Mouse (Mus musculus) olfactory bulb, adult 2 months (tissue): ENCODE results near the gene Ublcp1. TPM values are rescaled to one million over a fixed set of nuclear protein-coding genes. Genes with fewer than 3 reads are reported as not detected.

Experiments
- H3K27ac ChIP-seq: fragments of 200-500 bp; 2 replicates; pipeline ENCODE4 v1.5.1; 2012; ENCODE audit warnings: low read depth, low read length; ENCODE audit not compliant: insufficient read depth
- H3K4me1 ChIP-seq: fragments of 200-500 bp; 2 replicates; pipeline ENCODE4 v1.6.1; 2012; ENCODE audit warnings: low read length; ENCODE audit not compliant: control insufficient read depth, insufficient read depth
- H3K4me3 ChIP-seq: fragments of 200-500 bp; 2 replicates; pipeline ENCODE4 v1.5.1; 2012; ENCODE audit warnings: mild to moderate bottlenecking, low read depth, low read length, moderate library complexity; ENCODE audit not compliant: insufficient read depth
- CTCF ChIP-seq: fragments of 200-500 bp; IDR thresholded peaks from 2 replicates; pipeline ENCODE4 v1.5.1; 2012; ENCODE audit warnings: low read depth, mild to moderate bottlenecking, low read length, moderate library complexity; ENCODE audit not compliant: insufficient read depth
- POLR2A ChIP-seq: fragments of 200-500 bp; IDR thresholded peaks from 2 replicates; pipeline ENCODE4 v1.6.1; 2012; ENCODE audit warnings: mild to moderate bottlenecking, low read depth, low read length, moderate library complexity; ENCODE audit not compliant: insufficient read depth
- WGBS: fragments of 180-500 bp; shearing (Covaris S2); methylation state at CpG from one replicate; pipeline ENCODE4 v1.1.7; 2018; 5-methylcytosine and 5-hydroxymethylcytosine counted together
- polyA plus RNA-seq: library from polyadenylated mRNA; stranded (reverse); fragments of >200 nt; gene quantifications from 2 replicates; pipeline ENCODE4 v1.2.4, GENCODE M21; 2012; ENCODE audit warnings: low replicate concordance; ENCODE audit not compliant: missing spikeins, insufficient read depth, insufficient read length

Ublcp1 gene
- polyA plus RNA-seq, 1 experiment = not detected

- WGBS = 74% methylated on average over 14 of the region's 14 CpGs
- Histone ChIP-seq H3K4me3 (no peak overlapping the region), H3K27ac (no peak overlapping the region), H3K4me1 (no peaks in the 10 kb centered on the region)
- no peak for TF ChIP-seq CTCF
- no peak for TF ChIP-seq POLR2A
Observed at GRCm38 (mm10) chr11:44512044-44513025, 42.0 kb upstream of the Ublcp1 start.

- WGBS = 73% methylated on average over 7 of the region's 7 CpGs
- TF ChIP-seq CTCF (no peak), POLR2A (no peak)
- Histone ChIP-seq H3K4me3 (no peak overlapping the region), H3K27ac (no peak overlapping the region), H3K4me1 (no peaks in the 10 kb centered on the region)
Observed at GRCm38 (mm10) chr11:44510371-44510770, 40.1 kb upstream of the Ublcp1 start.

GRCm38 (mm10) chr11:44509906-44510305 lies 39.6 kb upstream of the Ublcp1 start:
- 92% methylated on average over 2 of the region's 2 CpGs for WGBS
- H3K27ac ChIP-seq = no peak overlapping the region
- no peak overlapping the region for H3K4me3 ChIP-seq
- no peak for TF ChIP-seq POLR2A
- no peak for TF ChIP-seq CTCF
- H3K4me1 ChIP-seq = no peaks in the 10 kb centered on the region

- H3K4me3 ChIP-seq = no peak overlapping the region
- H3K4me1 ChIP-seq = no peaks in the 10 kb centered on the region
- 69% methylated on average over 4 of the region's 4 CpGs for WGBS
- no peak for TF ChIP-seq POLR2A
- no peak for TF ChIP-seq CTCF
- H3K27ac ChIP-seq = no peak overlapping the region
Observed at GRCm38 (mm10) chr11:44508876-44509275, 38.6 kb upstream of the Ublcp1 start.

- no peak overlapping the region for H3K4me3 ChIP-seq
- WGBS = 90% methylated on average over 3 of the region's 3 CpGs
- no peak for TF ChIP-seq POLR2A
- no peak for TF ChIP-seq CTCF
- H3K27ac ChIP-seq = no peak overlapping the region
- H3K4me1 ChIP-seq = no peaks in the 10 kb centered on the region
Observed at GRCm38 (mm10) chr11:44504761-44505160, 34.5 kb upstream of the Ublcp1 start.

GRCm38 (mm10) chr11:44504146-44504545 lies 33.8 kb upstream of the Ublcp1 start:
- TF ChIP-seq CTCF (no peak), POLR2A (no peak)
- Histone ChIP-seq H3K27ac (no peak overlapping the region), H3K4me3 (no peak overlapping the region), H3K4me1 (no peaks in the 10 kb centered on the region)
- 90% methylated on average over 7 of the region's 7 CpGs for WGBS

GRCm38 (mm10) chr11:44502931-44503330 lies 32.6 kb upstream of the Ublcp1 start:
- no peaks in the 10 kb centered on the region for H3K4me1 ChIP-seq
- no peak overlapping the region for H3K27ac ChIP-seq
- 60% methylated on average over 5 of the region's 5 CpGs for WGBS
- no peak overlapping the region for H3K4me3 ChIP-seq
- TF ChIP-seq POLR2A (no peak), CTCF (no peak)

GRCm38 (mm10) chr11:44501477-44501876 lies 31.2 kb upstream of the Ublcp1 start:
- Histone ChIP-seq H3K4me3 (no peak overlapping the region), H3K27ac (no peak overlapping the region), H3K4me1 (no peaks in the 10 kb centered on the region)
- 88% methylated on average over 2 of the region's 2 CpGs for WGBS
- TF ChIP-seq POLR2A (no peak), CTCF (no peak)

GRCm38 (mm10) chr11:44500966-44501365 lies 30.7 kb upstream of the Ublcp1 start:
- TF ChIP-seq POLR2A (no peak), CTCF (no peak)
- 84% methylated on average over 7 of the region's 7 CpGs for WGBS
- Histone ChIP-seq H3K27ac (no peak overlapping the region), H3K4me3 (no peak overlapping the region), H3K4me1 (no peaks in the 10 kb centered on the region; the same call in 1 of the 2 replicates)

- Histone ChIP-seq H3K4me3 (no peak overlapping the region), H3K4me1 (no peaks in the 10 kb centered on the region; the same call in 1 of the 2 replicates), H3K27ac (no peak overlapping the region)
- 71% methylated on average over 13 of the region's 13 CpGs for WGBS
- TF ChIP-seq CTCF (no peak), POLR2A (no peak)
Observed at GRCm38 (mm10) chr11:44498412-44499272, 28.3 kb upstream of the Ublcp1 start.
